8 mouse cellular contexts compared by ENCODE assay signal in the genomic region with DNA sequence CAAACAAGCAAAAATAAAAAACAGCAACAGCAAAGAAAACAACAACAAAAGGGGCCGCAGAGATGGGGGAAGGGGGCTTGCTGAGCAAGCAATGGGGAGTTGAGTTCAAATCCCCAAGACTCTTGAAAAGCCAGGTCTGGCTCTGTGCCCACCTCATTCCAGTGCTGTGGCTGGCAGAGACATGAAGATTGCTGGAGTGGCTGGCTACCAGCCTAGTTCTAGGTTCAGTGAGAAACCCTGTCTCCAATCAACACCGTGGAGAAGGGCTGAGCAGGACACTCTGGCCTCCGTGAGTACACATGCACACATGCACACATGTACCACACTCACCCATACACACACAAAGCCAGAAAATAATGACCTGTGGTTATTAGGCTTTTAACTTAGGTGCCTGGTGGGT. TPM values are rescaled to one million over a fixed set of nuclear protein-coding genes. Genes with fewer than 3 reads are reported as not detected.
A peak's percentile ranks its signal among the peaks of the same experiment; 100 is the strongest.
DNase-seq lines count a peak whose midpoint lies in the region; ATAC-seq and TF ChIP-seq lines count a peak whose summit lies in the region.

No protein-coding gene starts in this region.

- intact Hi-C loops in left cerebral cortex, postnatal 10 days (cut with DNase I) = loop anchor here (5.0 kb wide), 2 partner anchors 51 to 199 kb away; no protein-coding TSS in a partner anchor
- intact Hi-C loops in left cerebral cortex, postnatal 36 days (cut with DNase I) = no loop called here

- no peaks in the 10 kb centered on the region for H3K27me3 ChIP-seq in heart, embryonic 14.5 days (ENCODE audit: control insufficient read depth, insufficient read depth, low read length)
- no peaks in the 10 kb centered on the region for H3K27me3 ChIP-seq in liver, embryonic 16.5 days (ENCODE audit: control insufficient read depth, insufficient read depth, low read depth, low read length)

- TF ChIP-seq POLR2A in bone marrow, adult 2 months (IDR thresholded peaks at IDR 0.05; ENCODE audit: borderline replicate concordance, control insufficient read depth, low read depth, low read length) = no peak

- no peak for ATAC-seq in heart, embryonic 14.5 days (ENCODE audit: insufficient number of reproducible peaks, insufficient read depth, low FRiP score, low read depth)
- ATAC-seq in liver, embryonic 16.5 days (ENCODE audit: low read depth) = no peak
- no peak for ATAC-seq in granulocyte monocyte progenitor cell, adult 5-6 weeks (replicated peaks; ENCODE audit: poor library complexity, severe bottlenecking)

- peak overlapping the region; percentile 65 for H3K4me2 ChIP-seq in heart, embryonic 14.5 days (ENCODE audit: low read length)
- H3K4me2 ChIP-seq in liver, embryonic 16.5 days (ENCODE audit: low read depth, low read length) = peak overlapping the region; percentile 88; the same call in 1 of the 2 replicates

- H3K4me1 ChIP-seq in bone marrow, adult 2 months (ENCODE audit: control insufficient read depth, insufficient read depth, low read length) = peaks cover 2% of the 10 kb centered on the region; the same call in 1 of the 2 replicates
- H3K4me1 ChIP-seq in heart, embryonic 14.5 days (ENCODE audit: control insufficient read depth in 2 of 2, insufficient read depth in 2 of 2, low read length in 2 of 2) = peaks cover 5 to 27% of the 10 kb centered on the region in 2 experiments
- peaks cover 28% of the 10 kb centered on the region for H3K4me1 ChIP-seq in liver, embryonic 16.5 days (ENCODE audit: control insufficient read depth, low read depth, low read length)

- DNase-seq in left cerebral cortex, postnatal 10 days (ENCODE audit: extremely low spot score in 1 of 2, low spot score in 2 of 2) = peak; percentile 20 to 57
- DNase-seq in left cerebral cortex, postnatal 36 days (ENCODE audit: low spot score in 2 of 2) = no peak
- no peak for DNase-seq in layer of hippocampus, postnatal 25 days (ENCODE audit: extremely low spot score in 1 of 2, low spot score in 1 of 2)
- DNase-seq in T-cell, adult 2 months (ENCODE audit: low spot score) = no peak

- no peak overlapping the region for H3K9ac ChIP-seq in heart, embryonic 14.5 days (ENCODE audit: low read length)
- H3K9ac ChIP-seq in liver, embryonic 16.5 days (ENCODE audit: low read depth, low read length) = peak overlapping the region; percentile 95; the same call in 1 of the 2 replicates

- WGBS in bone marrow, adult 2 months = 37% methylated on average over 3 of the region's 3 CpGs
- 44% methylated on average over 3 of the region's 3 CpGs for WGBS in heart, embryonic 14.5 days
- whole genome bisulfite sequencing in liver, embryonic 16.5 days (ENCODE audit: insufficient replicate concordance) = 25% methylated on average over 3 of the region's 3 CpGs

- peaks cover 6% of the 10 kb centered on the region for H3K9me3 ChIP-seq in heart, embryonic 14.5 days (ENCODE audit: control insufficient read depth, low read length)
- H3K9me3 ChIP-seq in liver, embryonic 16.5 days (replicated peaks; ENCODE audit: control insufficient read depth, low read length) = peaks cover 4% of the 10 kb centered on the region

- 0 out of 2 replicates have a peak overlapping the region, but pooled peaks have one; percentile 44 for H3K27ac ChIP-seq in bone marrow, adult 2 months (ENCODE audit: control insufficient read depth, insufficient read depth, low read depth, low read length, poor library complexity)
- H3K27ac ChIP-seq in heart, embryonic 14.5 days (replicated peaks in 1 of 2; ENCODE audit: control insufficient read depth in 1 of 2, insufficient read depth in 1 of 2, low read depth in 2 of 2, low read length in 2 of 2) = peak overlapping the region; percentile 51 to 96; a peak in 3 of 4 replicates
- peak overlapping the region; percentile 93 for H3K27ac ChIP-seq in liver, embryonic 16.5 days (ENCODE audit: low read length)

- TF ChIP-seq CTCF in bone marrow, adult 2 months (IDR thresholded peaks at IDR 0.05; ENCODE audit: control insufficient read depth, insufficient read depth, low read length) = no peak

- H3K36me3 ChIP-seq in heart, embryonic 14.5 days (ENCODE audit: control insufficient read depth, insufficient read depth, low read length) = no peaks in the 10 kb centered on the region
- no peaks in the 10 kb centered on the region for H3K36me3 ChIP-seq in liver, embryonic 16.5 days (ENCODE audit: control insufficient read depth, insufficient read depth)

- peak overlapping the region; percentile 45 for H3K4me3 ChIP-seq in bone marrow, adult 2 months (replicated peaks; ENCODE audit: control insufficient read depth, low read depth, low read length)
- 0 out of 4 replicates have a peak overlapping the region, but pooled peaks of 1 of the 2 experiments have one; percentile 93 for H3K4me3 ChIP-seq in heart, embryonic 14.5 days (ENCODE audit: control insufficient read depth in 1 of 2, insufficient read depth in 1 of 2, low read depth in 1 of 2, low read length in 2 of 2)
- H3K4me3 ChIP-seq in liver, embryonic 16.5 days (ENCODE audit: low read depth, low read length) = peak overlapping the region; percentile 96

RNA-seq across cellular contexts. Expression of gene Irf2, which starts 1.6 kb away (rescaled TPM):
- total RNA-seq in left cerebral cortex, postnatal 10 days (2021) = 10 to 100 TPM; 30.3 to 36.5 TPM
- 10 to 100 TPM; 53.0 to 56.0 TPM for total RNA-seq in left cerebral cortex, postnatal 36 days (2021)
- polyA plus RNA-seq in bone marrow, adult 2 months (2011; ENCODE audit: insufficient read depth, insufficient read length, low replicate concordance, missing spikeins) = 55.3 and 63.2 TPM in 2 replicates
- polyA plus RNA-seq in heart, embryonic 14.5 days (2014; fragmentation: Nextera tagmentation; extraction: Ambion mirVana) = 16.5 and 21.3 TPM in 2 replicates
- 10.6 and 12.1 TPM in 2 replicates for polyA plus RNA-seq in liver, embryonic 16.5 days (2015; fragmentation: Nextera tagmentation; extraction: Ambion mirVana)
- 48.8 and 67.9 TPM in 2 replicates for total RNA-seq in granulocyte monocyte progenitor cell, adult 5-6 weeks (2014; fragmentation: Nextera tagmentation)
- total RNA-seq in granulocyte monocyte progenitor cell, adult 5-6 weeks (2017) = 12.6 and 20.4 TPM in 2 replicates
- total RNA-seq in layer of hippocampus, postnatal 25 days (2021) = 10 to 100 TPM; 46.3 to 50.8 TPM

Comparison
In these comparisons a context has a peak if more than half of its experiments do, and no peak if none do; other contexts are left out.
1. DNase-seq: peak in left cerebral cortex, postnatal 10 days (2 of 2); none in left cerebral cortex, postnatal 36 days (0 of 2), layer of hippocampus, postnatal 25 days (0 of 2) and T-cell, adult 2 months (single experiment).
2. Peak in every context shown above with its lines, with median percentiles within 50 percentile points of each other: H3K27ac ChIP-seq.